Mouse (Mus musculus): ENCODE results near the gene Ap3b1.

Ap3b1 gene

GRCm38 (mm10) chr13:94595289-94595688, 236.5 kb downstream of the Ap3b1 start:
- DNase-seq (ENCODE audit: low read depth, low spot score), result no peak

- no peak for DNase-seq (ENCODE audit: low read depth, low spot score)
Measured at GRCm38 (mm10) chr13:94595701-94596361, 237.1 kb downstream of the Ap3b1 start.

- DNase-seq (ENCODE audit: low read depth, low spot score), result no peak
Measured at GRCm38 (mm10) chr13:94596386-94597033, 237.8 kb downstream of the Ap3b1 start.

GRCm38 (mm10) chr13:94599718-94600117, 241.0 kb downstream of the Ap3b1 start:
- DNase-seq (ENCODE audit: low read depth, low spot score), result no peak

- no peak for DNase-seq (ENCODE audit: low read depth, low spot score)
Measured at GRCm38 (mm10) chr13:94607035-94607860, 248.5 kb downstream of the Ap3b1 start.

- DNase-seq (ENCODE audit: low read depth, low spot score), result no peak
Measured at GRCm38 (mm10) chr13:94607861-94608223, 249.1 kb downstream of the Ap3b1 start.

GRCm38 (mm10) chr13:94608420-94608831, 249.7 kb downstream of the Ap3b1 start:
- no peak for DNase-seq (ENCODE audit: low read depth, low spot score)

- DNase-seq (ENCODE audit: low read depth, low spot score), result no peak
Measured at GRCm38 (mm10) chr13:94608947-94609346, 250.2 kb downstream of the Ap3b1 start.

Data from retina, adult 2 months (tissue).